Mouse (Mus musculus): ENCODE data around the gene Qtrt1.

GRCm38 (mm10) chr9:21435777-21436635, 24.4 kb downstream of the Qtrt1 start:
- TF ChIP-seq CTCF (IDR thresholded peaks at IDR 0.05; ENCODE audit: extremely low read depth, insufficient read depth, insufficient read length, insufficient replicate concordance) = no peak
- TF ChIP-seq POLR2A (IDR thresholded peaks at IDR 0.05; ENCODE audit: low read depth, low read length) = no peak
